Mouse (Mus musculus): ENCODE measurements around the gene Dlg2.

- TF ChIP-seq CTCF (IDR thresholded peaks at IDR 0.05; ENCODE audit: borderline replicate concordance, extremely low read depth, insufficient read depth, insufficient read length) (no peak), POLR2A (IDR thresholded peaks at IDR 0.05; ENCODE audit: borderline replicate concordance, extremely low read depth, insufficient read depth, insufficient read length, poor library complexity, severe bottlenecking) (no peak)
Measured at GRCm38 (mm10) chr7:92181959-92182612, 1705.6 kb downstream of the Dlg2 start.

All from brain, embryonic 14.5 days (tissue).